7 mouse cellular contexts compared by ENCODE assay signal in genomic region chr8:122830349-122831061, GRCm38 (mm10). TPM values are rescaled to one million over a fixed set of nuclear protein-coding genes. Genes with fewer than 3 reads are reported as not detected.
DNase-seq lines count a peak whose midpoint lies in the region; ATAC-seq and TF ChIP-seq lines count a peak whose summit lies in the region.

No protein-coding gene starts in this region.

- peak; percentile 35; the same call in 1 of the 2 replicates for ATAC-seq in intestine, postnatal 0 days
- peak; percentile 83 for ATAC-seq in midbrain, embryonic 12.5 days (ENCODE audit: low FRiP score, low read depth)

- no peaks in the 10 kb centered on the region for H3K4me1 ChIP-seq in intestine, postnatal 0 days (replicated peaks; ENCODE audit: control insufficient read depth, insufficient read depth, low read length)
- peaks cover 7% of the 10 kb centered on the region; the same call in 1 of the 2 replicates for H3K4me1 ChIP-seq in midbrain, embryonic 12.5 days
- no peaks in the 10 kb centered on the region for H3K4me1 ChIP-seq in small intestine, adult 2 months (ENCODE audit: control insufficient read depth, insufficient read depth, insufficient read length, low read length)

- peak; percentile 99 for TF ChIP-seq CTCF in intestine, postnatal 0 days (IDR thresholded peaks at IDR 0.05; ENCODE audit: low read depth)
- TF ChIP-seq CTCF in small intestine, adult 2 months (IDR thresholded peaks at IDR 0.05; ENCODE audit: extremely low read depth, insufficient read length, insufficient replicate concordance, low read depth, low read length), result peak; percentile 97

- intact Hi-C loops in left cerebral cortex, postnatal 36 days (cut with DNase I), result loop anchor here (1.0 to 10.0 kb wide), 4 partner anchors 152 to 364 kb away; no protein-coding TSS in a partner anchor

- WGBS in intestine, postnatal 0 days, result 39% methylated on average over 8 of the region's 8 CpGs
- 44% methylated on average over 8 of the region's 8 CpGs for WGBS in midbrain, embryonic 12.5 days
- WGBS in small intestine, adult 2 months, result 35% methylated on average over 8 of the region's 8 CpGs

- H3K4me2 ChIP-seq in intestine, postnatal 0 days (replicated peaks; ENCODE audit: low read depth), result no peak overlapping the region
- no peak overlapping the region for H3K4me2 ChIP-seq in midbrain, embryonic 12.5 days (replicated peaks)

- H3K9ac ChIP-seq in intestine, postnatal 0 days (ENCODE audit: low read depth, low read length), result no peak overlapping the region
- H3K9ac ChIP-seq in midbrain, embryonic 12.5 days (replicated peaks), result no peak overlapping the region

- TF ChIP-seq POLR2A in small intestine, adult 2 months (IDR thresholded peaks at IDR 0.05; ENCODE audit: low read depth, low read length), result no peak

- no peaks in the 10 kb centered on the region for H3K9me3 ChIP-seq in intestine, postnatal 0 days (ENCODE audit: control insufficient read depth)
- no peaks in the 10 kb centered on the region for H3K9me3 ChIP-seq in midbrain, embryonic 12.5 days

- H3K27ac ChIP-seq in intestine, postnatal 0 days (ENCODE audit: low read depth, low read length), result no peak overlapping the region
- no peak overlapping the region for H3K27ac ChIP-seq in midbrain, embryonic 12.5 days (replicated peaks)
- no peak overlapping the region for H3K27ac ChIP-seq in small intestine, adult 2 months (ENCODE audit: insufficient read depth, low read depth, low read length)

- peak; percentile 79 for DNase-seq in adipocyte (ENCODE audit: low spot score)
- DNase-seq in embryo, embryonic 10 days (ENCODE audit: low spot score), result peak; percentile 94
- peak; percentile 74 for DNase-seq in gastrocnemius, postnatal 25 days
- DNase-seq in left cerebral cortex, postnatal 36 days (ENCODE audit: low spot score in 2 of 2), result peak; percentile 88

- H3K27me3 ChIP-seq in intestine, postnatal 0 days (replicated peaks; ENCODE audit: control insufficient read depth, insufficient read depth, low read length), result no peaks in the 10 kb centered on the region
- H3K27me3 ChIP-seq in midbrain, embryonic 12.5 days, result peaks cover 17% of the 10 kb centered on the region; the same call in 1 of the 2 replicates
- no peaks in the 10 kb centered on the region for H3K27me3 ChIP-seq in small intestine, adult 2 months (ENCODE audit: control insufficient read depth, insufficient read depth, low read length)

- H3K4me3 ChIP-seq in intestine, postnatal 0 days (ENCODE audit: low read depth, low read length), result no peak overlapping the region
- H3K4me3 ChIP-seq in midbrain, embryonic 12.5 days, result no peak overlapping the region
- no peak overlapping the region for H3K4me3 ChIP-seq in small intestine, adult 2 months (ENCODE audit: low read depth, low read length)

- no peaks in the 10 kb centered on the region for H3K36me3 ChIP-seq in intestine, postnatal 0 days (ENCODE audit: control insufficient read depth, insufficient read depth)
- no peaks in the 10 kb centered on the region for H3K36me3 ChIP-seq in midbrain, embryonic 12.5 days
- no peaks in the 10 kb centered on the region for H3K36me3 ChIP-seq in small intestine, adult 2 months (ENCODE audit: control insufficient read depth, insufficient read depth, low read length)

RNA-seq across cellular contexts. Expression of gene Cdh15, which starts 17.3 kb away (rescaled TPM):
- 10 to 100 TPM; 16.5 to 17.2 TPM for total RNA-seq in gastrocnemius, postnatal 25 days (2021)
- 0.04 and 0.07 TPM in 2 replicates for polyA plus RNA-seq in intestine, postnatal 0 days (2015; fragmentation: Nextera tagmentation; extraction: Ambion mirVana)
- under 1 TPM; 0.59 to 0.89 TPM for total RNA-seq in left cerebral cortex, postnatal 36 days (2021)
- 0.43 and 0.76 TPM in 2 replicates for polyA plus RNA-seq in midbrain, embryonic 12.5 days (2016; fragmentation: Nextera tagmentation; extraction: Ambion mirVana)
- polyA plus RNA-seq in small intestine, adult 2 months (2012; rRNA removed), result not detected in 2 replicates

RNA-seq across cellular contexts. Expression of gene Acsf3, which starts 55.2 kb away (rescaled TPM):
- 10 to 100 TPM; 12.9 to 13.3 TPM for total RNA-seq in gastrocnemius, postnatal 25 days (2021)
- 22.8 and 22.9 TPM in 2 replicates for polyA plus RNA-seq in intestine, postnatal 0 days (2015; fragmentation: Nextera tagmentation; extraction: Ambion mirVana)
- 10 to 100 TPM; 20.5 to 23.9 TPM for total RNA-seq in left cerebral cortex, postnatal 36 days (2021)
- 16.9 and 17.3 TPM in 2 replicates for polyA plus RNA-seq in midbrain, embryonic 12.5 days (2016; fragmentation: Nextera tagmentation; extraction: Ambion mirVana)
- 15.0 and 34.1 TPM in 2 replicates for polyA plus RNA-seq in small intestine, adult 2 months (2012; rRNA removed)
